Mouse (Mus musculus): Measurements from ENCODE around the gene Zfp982. TPM values are rescaled to one million over a fixed set of nuclear protein-coding genes. Genes with fewer than 3 reads are reported as not detected.
"Not testable (repeated sequence)": the region's sequence is repeated elsewhere in the genome, so short reads cannot be mapped to it uniquely, and the experiment has no call there.

The Zfp982 gene
- total RNA-seq, 2 experiments from 2014 or later, result 2.9 to 5.0 TPM

GRCm38 (mm10) chr4:147559096-147559495 is 66.9 kb downstream of the Zfp982 start:
- DNase-seq, result not testable (repeated sequence)

Other genes starting within 250 kb of the Zfp982 start
- not detected for gene Zfp988, start 186.7 kb upstream of the Zfp982 start, total RNA-seq (2021)
- gene Zfp978, start 131.1 kb upstream of the Zfp982 start, total RNA-seq (2021), result not detected
- under 1 TPM; 0.15 to 0.19 TPM for gene Gm16503, start 47.8 kb downstream of the Zfp982 start, total RNA-seq (2021)
- gene Zfp985, start 60.9 kb downstream of the Zfp982 start, total RNA-seq (2021), result not detected
- 1 to 10 TPM; 1.2 to 1.7 TPM for gene Zfp979, start 150.1 kb downstream of the Zfp982 start, total RNA-seq (2021)
- gene Zfp534, start 210.1 kb downstream of the Zfp982 start, total RNA-seq (2021), result not detected

Measured in gastrocnemius, postnatal 25 days (tissue).